Mouse (Mus musculus): ENCODE results near the gene Zfp212.

Zfp212 gene

DNA sequence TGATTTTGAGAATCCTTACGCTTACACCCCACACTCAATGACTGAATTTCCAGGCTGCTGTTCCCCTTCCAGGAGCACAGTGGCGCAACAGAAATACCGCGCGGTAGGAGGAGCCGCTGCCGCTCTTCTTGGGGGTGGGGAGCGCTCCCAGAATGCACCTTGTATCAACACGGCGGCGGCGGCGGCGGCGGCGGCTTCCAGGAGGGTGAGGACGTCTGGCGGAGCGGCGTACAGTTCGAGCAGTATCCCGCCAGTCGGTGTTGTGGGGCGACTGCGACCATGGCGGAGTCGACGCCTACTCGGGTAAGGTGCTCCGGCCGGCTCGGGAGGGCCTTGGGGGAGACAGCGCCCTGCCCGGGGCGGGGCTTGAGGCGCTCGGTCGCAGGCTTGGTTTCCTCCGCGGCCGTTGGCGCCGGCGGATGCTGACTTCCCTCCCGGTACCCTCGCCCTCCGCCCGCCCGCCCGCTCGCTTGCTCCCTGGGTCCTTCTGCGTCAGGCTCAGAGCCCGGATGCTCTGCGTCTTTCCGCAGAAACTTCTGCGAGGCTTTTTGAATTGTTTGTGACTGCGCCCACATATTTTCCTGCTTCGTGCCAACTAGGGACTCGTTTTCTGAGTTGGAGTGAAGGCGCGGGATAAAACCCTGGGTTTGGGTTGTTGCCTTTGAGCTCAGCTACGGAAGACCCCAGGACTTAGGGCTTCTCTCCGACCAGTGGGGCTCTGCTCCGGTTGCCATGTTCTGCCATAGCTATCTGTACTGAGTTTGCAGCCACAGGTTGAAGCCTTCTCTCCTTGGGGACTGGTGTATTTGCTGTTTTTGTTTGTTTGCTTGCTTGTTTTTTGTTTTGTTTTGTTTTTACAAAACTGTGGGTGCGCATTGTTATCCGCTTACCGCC lies at the start of gene Zfp212:
Zfp212 (plus strand) TSS at position 30 of the 894 bp plus-strand sequence.
- in situ Hi-C loops (cut with MboI, MseI) = loop anchor here in 1 of 2 experiments (25.0 kb wide), 1 partner anchor 258 kb away; no protein-coding TSS in a partner anchor

DNA sequence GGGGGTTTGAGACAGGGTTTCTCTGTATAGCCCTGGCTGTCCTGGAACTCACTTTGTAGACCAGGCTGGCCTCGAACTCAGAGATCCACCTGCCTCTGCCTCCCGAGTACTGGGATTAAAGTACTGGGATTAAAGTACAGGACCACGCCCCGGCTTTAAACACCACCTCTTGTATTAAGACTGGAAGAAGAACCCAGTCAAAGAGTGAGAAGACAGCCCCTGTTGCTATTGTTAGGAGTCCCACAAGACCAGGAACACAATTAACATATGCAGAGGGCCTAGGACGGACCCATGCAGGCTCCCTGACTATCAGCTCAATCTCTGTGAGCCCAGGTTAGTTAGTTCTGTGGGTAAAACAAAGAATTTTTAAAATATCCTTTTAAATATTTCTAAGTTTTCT lies 48.0 kb upstream of the Zfp212 start:
- in situ Hi-C loops (cut with MboI, MseI) = no loop called here

DNA sequence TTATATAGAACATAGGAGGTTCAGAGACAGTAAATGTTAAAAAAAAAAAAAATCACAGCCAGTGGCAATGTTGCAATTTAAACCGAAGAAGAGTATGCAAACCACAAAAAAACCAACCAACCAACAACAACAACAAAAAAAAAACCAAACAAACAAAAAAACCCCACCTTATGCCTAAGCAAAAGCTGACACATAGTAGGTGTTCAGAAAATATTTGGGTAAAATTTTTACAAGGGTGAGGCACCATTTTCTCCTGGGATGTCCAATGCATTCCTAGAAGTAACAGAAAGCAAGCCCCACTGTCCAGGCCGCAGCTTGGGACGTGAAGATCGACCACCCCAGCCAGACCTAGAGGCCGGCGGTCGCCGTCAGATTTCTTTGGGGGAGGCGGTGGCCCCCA lies 43.2 kb upstream of the Zfp212 start, which contains the start of gene Zfp282:
Zfp282 (plus strand) TSS at position 147 of the 400 bp plus-strand sequence.
- in situ Hi-C loops (cut with MboI, MseI) = no loop called here

DNA sequence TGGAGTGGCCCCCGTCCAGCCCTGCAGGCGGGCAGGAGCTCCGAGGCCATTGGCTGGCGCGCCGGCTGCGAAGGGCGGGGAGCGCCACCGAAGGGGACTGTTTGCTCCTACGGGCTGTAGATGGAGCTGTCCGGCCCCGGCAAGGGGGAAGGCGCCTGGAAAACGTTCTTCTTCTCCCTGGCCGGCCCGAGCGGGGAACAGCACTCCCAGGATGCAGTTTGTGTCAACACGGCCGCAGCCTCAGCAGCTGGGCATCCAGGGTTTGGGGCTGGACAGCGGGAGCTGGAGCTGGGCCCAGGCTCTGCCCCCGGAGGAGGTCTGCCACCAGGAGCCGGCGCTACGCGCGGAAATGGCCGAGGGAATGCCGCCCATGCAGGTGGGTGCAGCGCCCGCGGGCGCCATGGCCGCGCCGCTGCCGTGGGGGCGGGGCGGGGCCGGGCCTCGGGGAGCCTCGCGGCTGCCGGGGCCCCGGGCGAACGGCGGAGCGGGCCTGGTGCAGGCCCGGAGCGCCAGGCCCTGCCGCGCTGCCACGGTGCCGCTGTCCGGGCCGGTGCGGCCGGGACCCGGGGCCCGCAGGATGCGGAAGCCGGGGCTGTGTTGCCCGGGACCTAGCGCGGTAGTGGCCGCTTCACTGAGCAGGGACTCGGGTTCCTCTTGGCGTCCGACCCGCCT lies 42.7 kb upstream of the Zfp212 start:
- in situ Hi-C loops (cut with MboI, MseI) = no loop called here

DNA sequence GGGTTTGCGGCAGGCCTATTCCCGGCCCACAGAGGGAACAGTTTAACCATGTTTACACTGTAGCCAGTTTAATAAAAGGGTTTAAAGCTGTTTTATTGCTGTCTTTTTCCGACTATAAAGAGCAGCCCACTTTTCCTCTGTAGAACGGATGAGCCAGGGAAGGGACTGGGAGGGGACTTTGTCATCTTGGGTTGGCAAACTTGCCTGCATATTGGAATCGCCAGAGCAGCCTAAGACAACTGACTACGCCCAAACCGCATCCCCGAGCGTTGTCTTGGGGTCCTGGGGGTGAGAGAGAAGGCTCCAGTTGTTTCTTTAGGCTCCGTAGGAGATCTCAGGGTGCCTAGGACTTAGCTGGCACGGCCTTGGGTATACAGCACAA lies 42.2 kb upstream of the Zfp212 start:
- in situ Hi-C loops (cut with MboI, MseI) = no loop called here

DNA sequence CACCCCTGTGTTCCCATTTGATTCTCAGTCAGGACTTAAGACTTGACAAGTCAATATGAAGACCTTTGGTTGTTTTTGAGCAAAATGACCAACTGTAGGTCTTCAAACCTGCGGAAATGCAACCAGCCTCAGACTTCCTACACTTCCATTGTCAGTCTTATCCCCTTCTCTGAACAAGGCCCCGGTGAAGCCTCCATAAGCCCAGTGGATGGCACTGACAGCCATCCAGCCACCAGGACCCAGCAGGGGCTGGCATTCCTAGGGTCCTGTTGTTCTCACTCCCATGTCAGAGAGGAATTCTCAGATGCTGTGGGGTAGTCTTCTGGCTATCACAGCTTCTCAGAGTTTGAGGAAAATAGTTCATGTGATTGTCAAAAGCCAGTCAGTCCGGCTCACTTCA lies 41.7 kb upstream of the Zfp212 start:
- in situ Hi-C loops (cut with MboI, MseI) = no loop called here

DNA sequence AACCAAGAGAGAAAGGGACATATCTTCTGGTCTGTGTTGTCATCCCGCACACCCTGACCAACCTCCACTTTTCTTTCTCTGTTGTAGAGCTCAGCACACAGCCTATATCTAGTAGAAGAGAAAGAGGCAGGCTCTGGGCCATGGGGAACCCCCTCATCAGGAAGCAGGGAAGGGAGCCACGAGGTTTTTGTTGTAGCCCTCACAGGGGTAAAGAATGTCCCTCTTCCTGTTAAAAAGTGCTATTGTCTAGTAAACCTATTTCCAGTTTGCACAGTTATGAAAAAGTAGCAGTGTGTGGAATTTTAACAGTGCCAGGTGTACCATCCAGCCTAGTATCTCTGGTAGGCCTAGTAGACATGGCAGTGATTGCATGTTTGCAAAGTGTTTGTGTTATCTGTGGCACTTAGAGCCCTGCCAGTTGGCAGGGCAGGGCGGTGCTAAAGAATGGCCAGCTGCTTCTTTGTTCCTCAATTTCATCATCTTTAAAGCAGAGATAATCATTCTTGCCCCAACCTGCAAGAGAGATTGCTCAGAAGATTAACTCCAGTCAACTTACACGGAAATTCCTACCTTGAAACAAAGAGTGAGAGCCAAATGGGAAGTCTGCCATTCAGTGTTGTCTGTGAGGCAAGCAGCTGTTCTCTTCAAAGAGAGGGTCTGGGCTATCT lies 41.1 kb upstream of the Zfp212 start:
- in situ Hi-C loops (cut with MboI, MseI) = no loop called here

DNA sequence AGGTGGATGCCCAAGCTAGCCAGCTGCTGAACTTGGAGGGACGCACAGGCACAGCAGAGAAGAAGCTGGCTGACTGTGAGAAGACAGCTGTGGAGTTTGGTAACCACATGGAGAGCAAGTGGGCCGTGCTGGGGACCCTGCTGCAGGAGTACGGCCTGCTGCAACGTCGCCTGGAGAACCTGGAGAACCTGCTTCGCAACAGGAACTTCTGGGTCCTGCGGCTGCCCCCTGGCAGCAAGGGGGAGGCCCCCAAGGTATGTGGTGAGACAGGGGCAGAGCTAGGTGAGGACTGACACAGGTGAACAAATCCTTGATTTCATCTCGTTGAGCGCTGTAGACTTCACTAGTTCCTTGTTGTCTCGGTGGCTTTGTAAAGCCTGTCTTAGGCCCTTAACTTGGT lies 40.1 kb upstream of the Zfp212 start:
- in situ Hi-C loops (cut with MboI, MseI) = loop anchor here in 1 of 2 experiments (10.0 kb wide), 1 partner anchor 75 kb away; the partner anchor contains the start of gene Zfp956

DNA sequence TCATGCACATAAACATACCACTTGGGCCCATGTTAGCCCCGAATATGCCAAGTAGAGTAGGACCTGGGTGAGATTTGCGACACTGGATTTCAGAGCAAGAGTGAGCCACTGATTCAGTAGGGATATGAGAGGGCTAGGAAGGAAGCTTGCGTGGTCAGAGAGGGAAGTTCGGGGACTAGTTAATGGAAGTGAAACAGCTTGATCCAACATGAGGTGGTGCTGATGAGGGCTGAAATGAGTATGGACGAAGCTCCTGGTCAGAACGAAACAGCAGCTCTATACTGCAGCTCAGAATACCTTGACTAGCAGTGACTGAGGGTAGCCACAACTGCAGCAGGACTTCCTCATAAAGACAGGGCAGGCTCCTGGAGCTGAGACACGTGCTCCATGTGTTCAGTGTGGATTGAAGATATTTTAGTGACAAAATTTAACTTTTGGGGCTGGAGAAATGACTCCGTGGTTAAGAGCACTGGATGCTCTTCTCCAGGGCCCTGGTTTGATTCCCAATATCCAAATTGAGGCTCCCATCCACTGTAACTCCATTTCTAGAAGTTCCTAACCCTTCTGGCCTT lies 31.4 kb upstream of the Zfp212 start:
- in situ Hi-C loops (cut with MboI, MseI) = loop anchor here in 1 of 2 experiments (10.0 kb wide), 1 partner anchor 66 kb away; the partner anchor contains the start of gene Zfp956

DNA sequence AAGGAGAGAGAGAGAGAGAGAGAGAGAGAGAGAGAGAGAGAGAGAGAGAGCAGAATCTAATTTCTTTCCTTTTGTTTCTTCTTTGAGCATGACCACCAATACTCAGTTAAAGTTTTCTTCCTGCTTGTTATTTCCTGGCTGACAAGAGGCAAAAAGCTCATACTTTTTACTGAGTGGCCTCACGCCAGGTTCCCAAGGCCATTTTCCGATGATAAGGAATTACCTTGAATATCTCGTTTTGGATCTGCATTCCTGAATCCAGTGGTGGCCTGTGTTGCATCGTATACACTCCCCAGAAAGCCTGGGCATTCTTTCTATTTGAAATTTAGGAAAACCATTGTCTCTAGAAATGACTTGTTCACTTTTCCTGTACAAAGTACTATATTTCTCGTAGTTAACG lies 20.9 kb upstream of the Zfp212 start:
- in situ Hi-C loops (cut with MboI, MseI) = no loop called here

DNA sequence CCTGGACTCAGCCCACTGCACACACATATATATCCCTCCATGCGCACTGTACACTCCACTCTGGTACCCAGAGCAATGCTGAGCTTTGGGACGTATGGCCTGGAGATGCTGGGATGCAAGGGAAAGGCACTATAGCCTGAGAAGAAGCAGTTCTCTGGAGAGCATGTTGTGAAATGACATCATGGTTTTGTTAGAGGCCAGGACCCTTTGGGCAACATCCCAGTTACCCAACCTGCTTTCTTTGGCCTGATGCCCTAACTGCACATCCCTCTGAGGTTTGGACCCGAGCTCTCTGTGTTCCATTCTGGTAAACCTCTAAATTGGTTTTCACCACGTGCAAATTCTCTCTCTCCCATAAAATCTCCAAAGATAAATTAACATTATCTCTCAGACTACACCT lies 16.7 kb upstream of the Zfp212 start:
- in situ Hi-C loops (cut with MboI, MseI) = loop anchor here in 1 of 2 experiments (25.0 kb wide), 1 partner anchor 241 kb away; no protein-coding TSS in a partner anchor

DNA sequence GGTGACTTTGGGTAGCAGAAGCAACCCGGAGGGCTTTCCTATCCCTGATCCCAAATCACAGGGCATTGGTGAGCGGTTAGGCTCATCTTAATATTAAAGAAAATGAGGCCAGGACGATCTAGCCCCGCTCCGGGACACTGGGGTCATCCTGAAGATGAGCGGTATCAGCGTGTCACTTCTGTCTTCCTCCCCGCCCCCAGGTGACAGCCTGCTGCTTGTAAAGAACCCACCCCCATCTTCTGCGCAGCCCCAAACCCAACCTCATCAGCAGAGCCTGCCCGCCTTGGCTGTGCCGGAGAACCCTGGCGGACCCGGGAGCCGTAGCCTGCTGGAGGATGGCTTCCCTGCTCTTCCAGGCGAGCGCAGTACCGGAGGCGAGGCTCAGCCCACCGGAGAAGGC lies 15.9 kb upstream of the Zfp212 start:
- in situ Hi-C loops (cut with MboI, MseI) = loop anchor here in 1 of 2 experiments (25.0 kb wide), 1 partner anchor 242 kb away; no protein-coding TSS in a partner anchor

DNA sequence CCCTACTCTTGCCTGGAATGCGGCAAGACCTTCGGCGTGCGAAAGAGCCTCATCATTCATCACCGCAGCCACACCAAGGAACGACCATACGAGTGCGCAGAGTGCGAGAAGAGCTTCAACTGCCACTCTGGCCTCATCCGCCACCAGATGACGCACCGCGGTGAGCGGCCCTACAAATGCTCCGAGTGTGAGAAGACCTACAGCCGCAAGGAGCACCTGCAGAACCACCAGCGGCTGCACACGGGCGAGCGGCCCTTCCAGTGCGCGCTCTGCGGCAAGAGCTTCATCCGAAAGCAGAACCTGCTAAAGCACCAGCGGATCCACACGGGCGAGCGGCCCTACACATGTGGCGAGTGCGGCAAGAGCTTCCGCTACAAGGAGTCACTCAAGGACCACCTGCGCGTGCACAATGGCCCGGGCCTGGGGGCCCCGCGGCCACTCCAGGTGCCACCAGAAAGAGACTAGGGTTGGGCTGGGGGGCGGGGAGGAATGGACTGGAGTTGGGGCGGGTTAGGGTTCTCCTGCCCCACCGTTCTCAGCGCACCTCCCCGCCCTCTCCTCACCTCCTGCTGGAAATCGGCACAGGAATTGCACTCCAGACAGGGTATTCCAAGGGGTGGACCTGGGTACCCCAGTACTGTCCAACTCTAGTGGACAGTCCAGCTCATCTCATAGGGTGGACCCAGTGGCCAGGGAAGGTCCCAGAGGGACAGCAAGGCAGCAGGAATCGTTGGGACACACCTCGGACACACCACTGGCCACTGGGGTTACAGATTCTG lies 15.2 kb upstream of the Zfp212 start:
- in situ Hi-C loops (cut with MboI, MseI) = loop anchor here in 1 of 2 experiments (25.0 kb wide), 1 partner anchor 243 kb away; no protein-coding TSS in a partner anchor

DNA sequence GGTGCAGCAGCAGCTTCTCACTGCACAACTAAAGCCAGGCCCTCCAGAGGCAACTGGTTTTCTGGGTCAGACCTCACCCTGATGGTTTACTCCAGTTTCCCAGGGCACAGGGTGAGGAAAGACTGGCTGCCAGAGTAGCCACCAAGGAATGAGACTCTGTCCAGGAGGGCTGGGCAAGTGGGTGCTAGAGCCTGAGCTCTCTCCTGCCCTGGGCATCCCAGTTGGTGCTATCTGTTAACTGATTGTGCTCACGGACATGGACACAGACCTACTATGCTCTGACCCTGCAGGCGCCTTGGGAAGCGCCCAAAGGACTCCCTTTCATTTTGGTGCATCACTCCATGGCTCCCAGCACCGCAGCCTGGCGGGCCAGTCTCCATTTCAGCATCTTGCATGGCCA lies 13.9 kb upstream of the Zfp212 start:
- in situ Hi-C loops (cut with MboI, MseI) = loop anchor here in 1 of 2 experiments (25.0 kb wide), 1 partner anchor 244 kb away; no protein-coding TSS in a partner anchor

DNA sequence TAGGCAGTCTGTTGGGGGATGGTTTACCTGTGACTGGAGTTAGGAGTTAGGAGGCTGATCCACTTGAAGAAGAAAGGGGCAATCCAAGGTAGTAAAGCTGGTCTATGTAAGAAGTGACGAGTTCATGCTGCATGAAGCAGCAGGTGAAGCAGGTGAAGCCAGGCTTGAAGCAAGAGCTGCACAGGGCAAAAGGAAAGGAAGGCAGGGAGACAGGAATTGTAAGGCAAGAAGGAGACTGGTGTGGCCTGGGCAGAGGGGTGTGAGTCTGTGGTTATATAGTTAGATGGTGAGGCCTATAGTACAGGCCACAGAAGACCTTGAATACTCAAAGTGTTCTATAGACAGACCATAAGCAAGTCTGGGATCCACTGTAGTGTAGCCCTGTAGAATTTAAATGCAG lies 11.3 kb upstream of the Zfp212 start:
- in situ Hi-C loops (cut with MboI, MseI) = loop anchor here in 1 of 2 experiments (25.0 kb wide), 1 partner anchor 247 kb away; no protein-coding TSS in a partner anchor

DNA sequence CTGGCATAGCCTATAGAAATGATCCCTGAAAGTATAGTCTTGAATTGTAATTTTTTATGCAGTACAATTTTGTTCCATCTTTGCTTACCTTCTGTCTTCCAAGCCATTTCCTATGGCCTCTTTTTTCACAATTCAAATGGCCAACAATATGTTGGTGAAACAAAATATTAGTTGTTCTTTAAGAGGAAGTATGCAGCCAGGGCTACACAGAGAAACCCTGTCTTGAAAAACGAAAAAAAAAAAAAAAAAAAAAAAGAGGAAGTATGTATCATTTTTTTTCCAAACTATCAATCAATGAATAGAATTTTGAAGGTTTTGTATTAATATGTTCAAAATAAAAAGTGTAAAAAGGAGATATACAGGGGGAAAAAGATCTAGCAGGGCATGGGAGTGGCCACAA lies 8.6 kb upstream of the Zfp212 start:
- in situ Hi-C loops (cut with MboI, MseI) = loop anchor here in 1 of 2 experiments (25.0 kb wide), 1 partner anchor 249 kb away; no protein-coding TSS in a partner anchor

DNA sequence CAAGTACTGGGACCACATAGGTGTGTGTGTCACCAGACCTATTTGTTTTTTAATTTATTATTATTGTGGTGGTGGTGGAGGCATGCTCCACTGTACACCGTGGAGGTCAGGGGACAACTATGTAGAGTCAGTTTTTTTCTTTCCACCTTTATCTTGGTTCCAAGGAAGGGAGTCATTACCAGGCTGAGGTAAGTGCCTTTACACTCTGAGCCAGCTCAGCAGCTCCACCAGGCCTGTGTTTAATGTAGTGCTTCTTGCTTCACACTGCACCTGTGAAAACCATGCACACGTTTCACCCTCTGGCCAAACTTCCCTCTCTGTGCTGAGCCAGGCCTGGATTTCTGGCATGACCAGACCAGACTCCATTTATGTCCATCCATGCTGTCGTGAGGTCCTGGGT lies 7.3 kb upstream of the Zfp212 start:
- in situ Hi-C loops (cut with MboI, MseI) = loop anchor here in 1 of 2 experiments (25.0 kb wide), 1 partner anchor 251 kb away; no protein-coding TSS in a partner anchor

DNA sequence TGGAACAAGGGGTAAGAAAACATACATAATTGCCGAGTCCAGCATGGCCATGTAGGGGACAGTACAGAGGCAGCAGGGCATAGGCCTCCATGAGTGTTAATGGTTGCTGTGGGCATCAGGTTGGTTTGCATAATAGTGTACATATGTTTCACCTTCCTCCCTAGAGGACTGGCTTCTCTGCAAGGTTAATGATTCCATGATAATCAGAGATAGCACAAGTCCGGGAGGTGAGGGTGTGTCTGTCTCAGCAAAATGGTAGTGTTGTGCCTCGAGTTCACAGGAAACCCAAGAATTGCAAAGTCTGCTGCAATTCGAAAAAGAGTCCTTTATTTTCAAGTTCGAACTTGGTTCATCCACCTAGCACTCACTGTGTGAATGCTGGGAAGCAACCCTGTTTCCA lies 3.2 kb upstream of the Zfp212 start:
- in situ Hi-C loops (cut with MboI, MseI) = loop anchor here in 1 of 2 experiments (25.0 kb wide), 1 partner anchor 255 kb away; no protein-coding TSS in a partner anchor

DNA sequence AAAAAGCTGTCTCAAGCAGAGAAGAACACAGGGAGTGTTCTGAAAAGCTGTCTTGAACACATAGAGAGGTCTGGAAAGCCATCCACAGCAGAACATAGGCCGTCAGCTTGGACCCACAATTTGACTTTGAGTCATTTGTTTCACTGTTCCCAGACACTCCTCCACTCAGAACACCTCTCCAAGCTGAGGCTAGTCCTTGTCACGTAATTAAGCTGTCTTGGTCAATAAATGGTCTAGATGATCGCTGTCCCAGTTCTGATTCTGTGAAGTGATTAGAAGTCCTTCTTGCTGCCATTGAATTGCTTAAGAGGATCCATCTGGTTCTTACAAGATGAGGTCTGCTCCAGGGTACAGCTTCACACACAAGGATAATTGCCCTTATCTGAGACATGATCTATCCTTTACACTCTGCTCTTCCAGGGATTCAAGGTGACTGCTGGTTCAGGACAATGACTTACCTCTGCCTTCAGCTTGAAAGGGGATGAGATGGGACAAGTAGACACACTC lies 1.5 kb upstream of the Zfp212 start:
- in situ Hi-C loops (cut with MboI, MseI) = loop anchor here in 1 of 2 experiments (25.0 kb wide), 1 partner anchor 257 kb away; no protein-coding TSS in a partner anchor
